Mouse (Mus musculus) heart, adult 2 months (tissue): ENCODE results near the gene Catsperg1. TPM values are rescaled to one million over a fixed set of nuclear protein-coding genes. Genes with fewer than 3 reads are reported as not detected.
"Not testable (repeated sequence)": the region's sequence is repeated elsewhere in the genome, so short reads cannot be mapped to it uniquely, and the experiment has no call there.

Experiments
- DNase-seq, 2 experiments: peaks; one replicate each; pipeline ENCODE4 v3.0.0; 2021
- H3K27ac ChIP-seq: fragments of 200-600 bp; 2 replicates; pipeline ENCODE4 v1.8.1; 2022
- H3K27me3 ChIP-seq: fragments of 200-500 bp; 2 replicates; pipeline ENCODE4 v1.6.1; 2012; ENCODE audit warnings: mild to moderate bottlenecking, low read length, inconsistent platforms, mixed read lengths; ENCODE audit not compliant: control insufficient read depth, insufficient read depth
- H3K36me3 ChIP-seq: fragments of 200-500 bp; 2 replicates; pipeline ENCODE4 v1.6.1; 2012; ENCODE audit warnings: low read length, inconsistent platforms; ENCODE audit not compliant: control insufficient read depth, insufficient read depth
- H3K4me1 ChIP-seq: fragments of 200-500 bp; 2 replicates; pipeline ENCODE4 v1.6.1; 2011; ENCODE audit warnings: low read length; ENCODE audit not compliant: control insufficient read depth, insufficient read depth
- H3K4me3 ChIP-seq: fragments of 200-600 bp; 2 replicates; pipeline ENCODE4 v1.8.1; 2022
- H3K79me2 ChIP-seq: fragments of 200-500 bp; replicated peaks from 2 replicates; pipeline ENCODE4 v1.6.1; 2012; ENCODE audit warnings: mild to moderate bottlenecking, inconsistent platforms, low read length, moderate library complexity, mixed read lengths; ENCODE audit not compliant: control insufficient read depth, insufficient read depth
- H3K9ac ChIP-seq: fragments of 200-500 bp; 2 replicates; pipeline ENCODE4 v1.6.1; 2012; ENCODE audit warnings: low read depth, mild to moderate bottlenecking, control low read depth, inconsistent platforms, low read length, mixed read lengths
- CTCF ChIP-seq: fragments of 200-600 bp; IDR thresholded peaks from 2 replicates; pipeline ENCODE4 v1.8.1; 2022; ENCODE audit warnings: antibody characterized with exemption, mild to moderate bottlenecking, moderate library complexity
- EP300 ChIP-seq: fragments of 200-500 bp; IDR thresholded peaks from 2 replicates; pipeline ENCODE4 v1.6.1; 2011; ENCODE audit warnings: low read depth, low read length, control low read depth; ENCODE audit not compliant: insufficient read depth
- POLR2A ChIP-seq: fragments of 200-500 bp; IDR thresholded peaks from 2 replicates; pipeline ENCODE4 v1.6.1; 2011; ENCODE audit warnings: mild to moderate bottlenecking, low read depth, low read length, control low read depth; ENCODE audit not compliant: insufficient read depth
- WGBS: fragments of 180-500 bp; shearing (Covaris S2); methylation state at CpG from one replicate; pipeline ENCODE4 v1.1.7; 2018; 5-methylcytosine and 5-hydroxymethylcytosine counted together
- intact Hi-C: fragments of 180-260 bp; cut with DNase I; formaldehyde crosslinking; loops from one replicate; pipeline ENCODE4 v1.15.1; 2025
- polyA plus RNA-seq: library from polyadenylated mRNA; depleted of rRNA; stranded (reverse); fragments of >200 nt; gene quantifications from 2 replicates; pipeline ENCODE4 v1.2.3, GENCODE M21; 2012
- total RNA-seq, 2 experiments: library from RNA; stranded (reverse); gene quantifications; 2 replicates each; pipeline ENCODE4 v1.2.3; 2021

Gene Catsperg1
- total and polyA plus RNA-seq, 3 experiments, result 0.30 to 1.0 (median 0.34) TPM

DNA sequence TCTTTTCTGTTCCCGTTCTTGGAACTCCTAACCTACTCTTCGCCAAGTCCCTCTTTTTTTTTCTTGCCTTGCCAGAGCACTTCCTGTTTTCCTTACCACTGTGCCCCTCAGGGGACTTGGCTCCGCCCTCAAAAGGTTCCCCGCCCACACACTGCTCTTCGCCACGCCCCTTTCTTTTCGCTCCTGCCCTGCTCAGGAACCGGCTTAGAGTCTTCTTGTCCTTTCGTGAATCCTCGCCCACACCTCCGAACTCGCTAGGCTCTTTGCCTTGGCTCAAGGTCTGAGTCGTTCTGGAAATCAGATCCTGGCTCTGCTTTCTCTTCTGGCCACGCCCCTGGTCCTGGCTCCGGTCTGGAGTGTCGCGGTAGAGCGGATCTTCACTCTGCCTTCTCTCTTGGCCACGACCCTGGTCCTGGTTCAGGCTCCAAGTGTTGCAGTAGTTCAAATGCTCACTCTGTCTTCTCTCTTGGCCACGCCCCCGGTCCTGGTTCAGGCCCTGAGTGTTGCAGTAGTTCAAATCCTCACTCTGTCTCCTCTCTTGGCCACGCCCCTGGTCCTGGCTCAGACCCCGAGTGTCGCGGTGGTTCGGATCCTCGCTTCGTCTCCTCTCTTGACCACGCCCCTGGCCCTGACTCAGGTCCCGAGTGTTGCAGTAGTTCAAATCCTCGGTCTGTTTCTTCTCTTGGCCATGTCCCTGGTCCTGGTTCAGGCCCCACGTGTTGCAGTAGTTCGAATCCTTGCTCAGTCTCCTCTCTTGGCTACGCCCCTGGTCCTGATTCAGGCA lies 2.2 kb downstream of the Catsperg1 start:
- peak overlapping the region; percentile 44 for H3K4me3 ChIP-seq
- WGBS, result 5% methylated on average over 34 of the region's 34 CpGs
- H3K79me2 ChIP-seq, result no peaks in the 10 kb centered on the region
- H3K4me1 ChIP-seq, result no peaks in the 10 kb centered on the region
- DNase-seq, result peak; percentile 87 to 92
- intact Hi-C loops, result loop anchor here (1.0 kb wide), 1 partner anchor 20 kb away; no protein-coding TSS in a partner anchor
- H3K27ac ChIP-seq, result peak overlapping the region; percentile 84
- 0 out of 2 replicates have a peak, but pooled peaks have one; percentile 6 for TF ChIP-seq EP300
- no peak for TF ChIP-seq CTCF
- peak; percentile 75 for TF ChIP-seq POLR2A
- peak overlapping the region; percentile 37 for H3K9ac ChIP-seq
- no peaks in the 10 kb centered on the region for H3K27me3 ChIP-seq
- no peaks in the 10 kb centered on the region for H3K36me3 ChIP-seq

DNA sequence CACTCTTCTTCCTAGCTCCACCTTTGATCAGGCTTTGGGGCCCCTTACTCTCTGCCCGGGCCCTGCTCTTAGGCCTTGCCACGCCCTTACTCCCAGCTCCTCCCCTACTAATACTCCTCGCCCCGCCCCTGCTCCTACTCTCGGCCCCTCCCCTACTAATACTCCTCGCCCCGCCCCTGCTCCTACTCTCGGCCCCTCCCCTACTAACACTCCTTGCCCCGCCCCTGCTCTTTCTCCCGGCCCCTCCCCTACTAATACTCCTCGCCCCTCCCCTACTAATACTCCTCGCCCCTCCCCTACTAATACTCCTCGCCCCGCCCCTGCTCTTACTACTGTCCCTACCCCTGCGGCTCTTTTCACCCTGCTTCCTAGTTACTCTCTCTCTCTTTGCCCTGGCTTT lies 2.8 kb downstream of the Catsperg1 start:
- DNase-seq, result peak in 1 of 2 experiments; percentile 56
- peak overlapping the region; percentile 84 for H3K27ac ChIP-seq
- not testable (repeated sequence) for H3K9ac ChIP-seq, H3K27me3 ChIP-seq, H3K79me2 ChIP-seq, H3K4me1 ChIP-seq, H3K36me3 ChIP-seq
- peak overlapping the region; percentile 44 for H3K4me3 ChIP-seq
- intact Hi-C loops, result loop anchor here (1.0 kb wide), 1 partner anchor 20 kb away; no protein-coding TSS in a partner anchor
- 24% methylated on average over 12 of the region's 15 CpGs for WGBS

DNA sequence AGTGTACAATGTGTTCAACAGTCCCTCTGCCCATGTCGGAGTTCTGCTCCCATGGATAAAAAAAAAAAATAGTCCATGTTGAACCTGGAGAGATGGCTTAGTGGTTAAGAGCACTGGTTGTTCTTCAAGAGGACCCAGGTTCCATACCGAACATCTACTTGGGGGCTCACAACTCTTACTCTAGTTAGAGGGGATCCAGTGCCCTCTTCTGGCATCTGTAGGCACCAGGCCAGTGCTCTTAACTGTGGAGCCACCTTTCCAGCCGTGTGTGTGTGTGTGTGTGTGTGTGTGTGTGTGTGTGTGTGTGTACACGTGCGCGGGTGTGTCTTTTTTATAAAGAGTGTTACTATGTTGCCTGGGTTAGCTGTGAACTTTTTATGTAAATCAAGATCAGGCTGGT lies 11.3 kb downstream of the Catsperg1 start:
- Histone ChIP-seq H3K9ac (no peak overlapping the region), H3K79me2 (no peaks in the 10 kb centered on the region), H3K27ac (no peak overlapping the region), H3K4me1 (no peaks in the 10 kb centered on the region), H3K4me3 (no peak overlapping the region), H3K36me3 (no peaks in the 10 kb centered on the region), H3K27me3 (no peaks in the 10 kb centered on the region)
- DNase-seq, result no peak
- intact Hi-C loops, result no loop called here
- TF ChIP-seq CTCF (no peak), EP300 (no peak), POLR2A (no peak)
- WGBS, result 74% methylated on average over 6 of the region's 6 CpGs

DNA sequence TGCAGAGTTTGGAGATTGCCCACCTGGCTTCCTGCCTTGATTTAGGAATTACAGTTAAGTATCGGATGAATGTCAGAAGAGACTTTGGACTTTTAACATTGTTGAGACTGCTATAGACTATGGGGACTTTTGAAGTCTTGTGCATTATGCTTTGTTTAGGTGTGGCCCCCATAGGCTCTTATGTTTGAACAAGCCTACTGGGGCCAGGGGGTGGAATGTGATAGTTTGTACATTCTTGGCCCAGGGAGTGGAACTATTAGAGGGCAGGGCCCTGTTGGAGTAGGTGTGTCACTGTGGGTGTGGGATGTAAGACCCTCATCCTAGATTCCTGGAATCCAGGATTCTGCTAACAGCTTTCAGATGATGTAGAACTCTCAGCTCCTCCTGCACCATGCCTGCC lies 19.6 kb downstream of the Catsperg1 start:
- WGBS, result 100% methylated on average over 1 of the region's 1 CpGs
- H3K4me1 ChIP-seq, H3K27ac ChIP-seq, H3K4me3 ChIP-seq, H3K36me3 ChIP-seq, H3K79me2 ChIP-seq, H3K27me3 ChIP-seq, H3K9ac ChIP-seq, intact Hi-C loops, DNase-seq: not testable (repeated sequence)

DNA sequence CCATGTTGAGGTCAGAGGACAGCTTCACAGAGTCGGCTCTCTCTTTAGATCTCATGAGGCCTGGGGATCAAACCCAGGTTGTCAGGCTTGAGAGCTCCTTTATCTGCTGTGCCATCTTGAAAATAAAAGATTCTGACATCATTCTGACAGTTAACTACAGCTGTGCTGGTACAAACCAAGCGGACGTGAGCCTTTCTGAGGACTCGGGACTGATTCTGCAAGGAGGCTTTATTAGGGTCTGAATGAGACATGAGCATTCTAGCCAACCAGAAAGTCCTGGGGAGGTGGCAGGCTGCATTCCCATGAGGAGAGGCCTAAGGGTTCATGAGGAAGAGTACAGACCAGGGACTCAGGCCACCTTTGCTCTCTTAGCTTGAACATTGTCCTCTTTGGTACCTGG lies 32.5 kb downstream of the Catsperg1 start:
- H3K36me3 ChIP-seq, H3K27me3 ChIP-seq, H3K9ac ChIP-seq, H3K4me1 ChIP-seq, H3K4me3 ChIP-seq, H3K79me2 ChIP-seq, H3K27ac ChIP-seq, DNase-seq: not testable (repeated sequence)
- WGBS, result 94% methylated on average over 4 of the region's 4 CpGs
- intact Hi-C loops, result loop anchor here (2.0 to 5.0 kb wide), 2 partner anchors 51 to 115 kb away; partner anchors contain the start of gene Kcnk6

DNA sequence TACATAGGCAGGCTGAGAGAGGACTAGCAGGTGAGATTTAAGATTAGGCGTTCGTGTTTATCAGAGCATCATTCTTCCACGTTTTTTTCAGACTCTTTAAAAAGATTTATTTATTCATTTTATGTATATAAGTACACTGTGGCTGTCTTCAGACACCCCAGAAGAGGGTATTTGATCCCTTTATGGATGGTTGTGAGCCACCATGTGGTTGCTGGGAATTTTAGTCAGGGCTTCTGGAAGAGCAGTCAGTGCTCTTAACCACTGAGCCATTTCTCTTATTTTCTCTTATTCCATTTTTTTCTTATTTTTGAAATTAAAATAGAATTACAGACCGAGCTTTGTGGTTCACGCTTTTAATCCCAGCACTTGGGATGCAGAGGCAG lies 33.0 kb downstream of the Catsperg1 start:
- Histone ChIP-seq H3K4me3 (peak overlapping the region; percentile 28; the same call in 1 of the 2 replicates), H3K4me1 (peaks cover 2% of the 10 kb centered on the region; the same call in 1 of the 2 replicates), H3K27ac (peak overlapping the region; percentile 26), H3K79me2 (peaks cover 2% of the 10 kb centered on the region; the same call in 1 of the 2 replicates), H3K36me3 (no peaks in the 10 kb centered on the region), H3K27me3 (no peaks in the 10 kb centered on the region), H3K9ac (no peak overlapping the region)
- 36% methylated on average over 5 of the region's 5 CpGs for WGBS
- DNase-seq, result no peak
- TF ChIP-seq POLR2A, result no peak
- TF ChIP-seq EP300, result no peak
- no peak for TF ChIP-seq CTCF
- intact Hi-C loops, result loop anchor here (1.0 to 5.0 kb wide), 3 partner anchors 51 to 116 kb away; partner anchors contain the start of gene Kcnk6
